Mouse (Mus musculus): ENCODE measurements around the gene Aloxe3. TPM values are rescaled to one million over a fixed set of nuclear protein-coding genes. Genes with fewer than 3 reads are reported as not detected.

Gene Aloxe3
- polyA plus RNA-seq, 1 experiment from 2014 or later = not detected

GRCm38 (mm10) chr11:69096987-69097900, 28.5 kb upstream of the Aloxe3 start:
- H3K9me3 ChIP-seq (ENCODE audit: control insufficient read depth, low read length) = no peaks in the 10 kb centered on the region
- DNase-seq (ENCODE audit: low spot score) (peak; percentile 93), ATAC-seq (replicated peaks; ENCODE audit: low FRiP score) (0 out of 2 replicates have a peak, but pooled peaks have one; percentile 1)
- H3K4me1 ChIP-seq (replicated peaks; ENCODE audit: control insufficient read depth, insufficient read depth, low read length) = peaks cover 34% of the 10 kb centered on the region
- 1% methylated on average over 29 of the region's 29 CpGs for WGBS
- no peaks in the 10 kb centered on the region for H3K27me3 ChIP-seq (ENCODE audit: control insufficient read depth, insufficient read depth, low read length)
- H3K9ac ChIP-seq (ENCODE audit: low read length) = peak overlapping the region; percentile 45
- peak overlapping the region; percentile 59 for H3K4me2 ChIP-seq (ENCODE audit: low read depth, low read length, severe bottlenecking)
- H3K36me3 ChIP-seq (ENCODE audit: control insufficient read depth, insufficient read depth, low read length) = peaks cover 2% of the 10 kb centered on the region
- H3K27ac ChIP-seq (ENCODE audit: low read depth, low read length) = peak overlapping the region; percentile 73
- H3K4me3 ChIP-seq (ENCODE audit: low read depth, low read length) = peak overlapping the region; percentile 22

GRCm38 (mm10) chr11:69098039-69098761, 27.5 kb upstream of the Aloxe3 start:
- Histone ChIP-seq H3K9me3 (ENCODE audit: control insufficient read depth, low read length) (no peaks in the 10 kb centered on the region), H3K4me3 (ENCODE audit: low read depth, low read length) (peak overlapping the region; percentile 45), H3K36me3 (ENCODE audit: control insufficient read depth, insufficient read depth, low read length) (peaks cover 2% of the 10 kb centered on the region), H3K4me2 (ENCODE audit: low read depth, low read length, severe bottlenecking) (peak overlapping the region; percentile 70), H3K27ac (ENCODE audit: low read depth, low read length) (peak overlapping the region; percentile 12; the same call in 1 of the 2 replicates), H3K4me1 (replicated peaks; ENCODE audit: control insufficient read depth, insufficient read depth, low read length) (peaks cover 34% of the 10 kb centered on the region), H3K27me3 (ENCODE audit: control insufficient read depth, insufficient read depth, low read length) (no peaks in the 10 kb centered on the region), H3K9ac (ENCODE audit: low read length) (no peak overlapping the region; the same call in 1 of the 2 replicates)
- ATAC-seq (replicated peaks; ENCODE audit: low FRiP score) (no peak), DNase-seq (ENCODE audit: low spot score) (no peak)
- WGBS = 21% methylated on average over 8 of the region's 8 CpGs

DNA sequence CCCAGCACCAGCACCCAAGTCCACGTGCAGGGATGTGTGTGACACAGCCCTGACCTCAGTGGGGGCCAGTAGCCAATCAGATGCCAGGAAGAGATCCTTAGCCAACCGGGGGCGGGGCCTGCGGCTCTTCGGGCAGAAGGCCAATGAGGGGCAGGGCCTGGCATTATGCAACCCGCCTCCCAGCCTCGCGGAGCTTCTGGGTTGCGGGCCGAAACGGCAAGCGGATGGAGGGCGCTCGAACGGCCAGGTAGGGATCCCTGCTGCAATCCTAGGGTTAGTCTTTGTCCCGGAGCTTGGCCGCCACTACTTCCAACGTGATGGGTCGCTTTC, 27.0 kb upstream of the Aloxe3 start:
- Histone ChIP-seq H3K27me3 (ENCODE audit: control insufficient read depth, insufficient read depth, low read length) (no peaks in the 10 kb centered on the region), H3K36me3 (ENCODE audit: control insufficient read depth, insufficient read depth, low read length) (peaks cover 2% of the 10 kb centered on the region), H3K4me2 (ENCODE audit: low read depth, low read length, severe bottlenecking) (peak overlapping the region; percentile 70), H3K27ac (ENCODE audit: low read depth, low read length) (peak overlapping the region; percentile 12; the same call in 1 of the 2 replicates), H3K9ac (ENCODE audit: low read length) (peak overlapping the region; percentile 53), H3K4me1 (replicated peaks; ENCODE audit: control insufficient read depth, insufficient read depth, low read length) (peaks cover 34% of the 10 kb centered on the region), H3K9me3 (ENCODE audit: control insufficient read depth, low read length) (no peaks in the 10 kb centered on the region), H3K4me3 (ENCODE audit: low read depth, low read length) (peak overlapping the region; percentile 45)
- 0% methylated on average over 19 of the region's 19 CpGs for WGBS
- DNase-seq (ENCODE audit: low spot score) = peak; percentile 96
- peak; percentile 33; the same call in 1 of the 2 replicates for ATAC-seq (replicated peaks; ENCODE audit: low FRiP score)

DNA sequence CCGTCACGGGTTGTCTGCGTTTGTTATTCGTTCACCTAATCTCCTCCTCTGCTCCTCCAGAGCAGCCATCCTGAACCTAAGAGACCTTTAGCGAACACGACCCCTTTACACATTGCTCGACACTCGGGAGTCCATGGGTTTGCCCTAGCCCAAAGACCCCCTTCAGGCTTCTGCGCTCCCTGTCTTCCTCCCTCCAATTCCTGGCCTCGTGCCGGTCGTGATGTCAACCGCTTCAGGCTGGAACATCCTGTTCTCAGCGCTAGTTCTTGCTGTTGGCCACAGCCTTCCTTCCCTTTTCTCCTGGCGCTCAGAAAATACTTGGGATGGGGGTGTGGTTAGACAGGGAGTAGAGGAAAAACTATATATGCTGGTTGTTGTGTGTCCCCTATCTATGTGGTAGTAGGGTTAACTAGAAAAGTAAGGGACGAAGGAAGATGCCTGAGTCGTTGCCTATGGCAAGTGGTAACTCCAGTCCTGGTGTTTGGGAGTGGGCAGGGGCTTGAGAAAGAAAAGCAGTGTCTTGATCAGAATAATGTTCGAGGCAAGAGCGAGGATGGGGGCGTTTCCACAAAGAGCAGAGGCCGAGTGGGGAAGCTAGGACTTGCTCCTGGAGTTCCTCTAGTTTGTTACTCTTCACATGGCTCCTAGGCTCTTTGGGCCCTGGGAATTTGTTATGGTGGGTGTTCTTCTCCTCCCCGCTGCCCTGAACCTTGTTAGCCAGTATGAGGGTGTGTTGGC, 26.4 kb upstream of the Aloxe3 start:
- H3K4me1 ChIP-seq (replicated peaks; ENCODE audit: control insufficient read depth, insufficient read depth, low read length) = peaks cover 34% of the 10 kb centered on the region
- DNase-seq (ENCODE audit: low spot score) = no peak
- no peaks in the 10 kb centered on the region for H3K27me3 ChIP-seq (ENCODE audit: control insufficient read depth, insufficient read depth, low read length)
- WGBS = 2% methylated on average over 22 of the region's 22 CpGs
- no peak for ATAC-seq (replicated peaks; ENCODE audit: low FRiP score)
- peak overlapping the region; percentile 53 for H3K9ac ChIP-seq (ENCODE audit: low read length)
- H3K4me2 ChIP-seq (ENCODE audit: low read depth, low read length, severe bottlenecking) = peak overlapping the region; percentile 70
- peaks cover 5% of the 10 kb centered on the region for H3K36me3 ChIP-seq (ENCODE audit: control insufficient read depth, insufficient read depth, low read length)
- H3K4me3 ChIP-seq (ENCODE audit: low read depth, low read length) = peak overlapping the region; percentile 45
- no peak overlapping the region for H3K27ac ChIP-seq (ENCODE audit: low read depth, low read length)
- no peaks in the 10 kb centered on the region for H3K9me3 ChIP-seq (ENCODE audit: control insufficient read depth, low read length)

DNA sequence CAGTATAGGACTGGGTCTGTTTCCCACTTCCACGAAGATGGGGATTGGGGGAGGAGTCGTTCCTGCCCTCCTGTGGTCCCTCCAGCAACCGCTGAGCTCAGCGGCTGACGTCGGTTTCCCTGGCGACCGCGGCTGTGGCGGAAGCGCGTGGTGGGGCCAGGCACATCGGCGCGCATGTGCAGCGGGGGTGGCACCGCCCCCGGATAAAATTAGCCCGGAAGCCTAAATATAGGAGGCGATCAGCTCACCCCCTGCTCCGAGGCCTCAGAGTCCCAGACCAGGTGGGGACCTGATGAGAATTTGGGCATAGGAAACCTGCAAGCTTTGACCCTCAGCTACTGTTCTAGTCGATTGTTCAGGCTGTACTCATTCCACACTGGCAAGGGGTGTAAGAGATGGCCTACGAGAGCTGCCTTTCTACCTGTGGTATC, 25.8 kb upstream of the Aloxe3 start:
- H3K27me3 ChIP-seq (ENCODE audit: control insufficient read depth, insufficient read depth, low read length) = no peaks in the 10 kb centered on the region
- H3K4me2 ChIP-seq (ENCODE audit: low read depth, low read length, severe bottlenecking) = peak overlapping the region; percentile 70
- H3K36me3 ChIP-seq (ENCODE audit: control insufficient read depth, insufficient read depth, low read length) = peaks cover 5% of the 10 kb centered on the region
- WGBS = 2% methylated on average over 23 of the region's 23 CpGs
- H3K4me3 ChIP-seq (ENCODE audit: low read depth, low read length) = peak overlapping the region; percentile 45
- H3K27ac ChIP-seq (ENCODE audit: low read depth, low read length) = no peak overlapping the region
- peak; percentile 34 for ATAC-seq (replicated peaks; ENCODE audit: low FRiP score)
- H3K4me1 ChIP-seq (replicated peaks; ENCODE audit: control insufficient read depth, insufficient read depth, low read length) = peaks cover 34% of the 10 kb centered on the region
- H3K9me3 ChIP-seq (ENCODE audit: control insufficient read depth, low read length) = no peaks in the 10 kb centered on the region
- DNase-seq (ENCODE audit: low spot score) = peak; percentile 90
- peak overlapping the region; percentile 53 for H3K9ac ChIP-seq (ENCODE audit: low read length)

GRCm38 (mm10) chr11:69100639-69101360, 24.9 kb upstream of the Aloxe3 start:
- Histone ChIP-seq H3K9ac (ENCODE audit: low read length) (peak overlapping the region; percentile 53), H3K4me2 (ENCODE audit: low read depth, low read length, severe bottlenecking) (peak overlapping the region; percentile 70; the same call in 1 of the 2 replicates), H3K4me1 (replicated peaks; ENCODE audit: control insufficient read depth, insufficient read depth, low read length) (peaks cover 30% of the 10 kb centered on the region), H3K27me3 (ENCODE audit: control insufficient read depth, insufficient read depth, low read length) (no peaks in the 10 kb centered on the region), H3K27ac (ENCODE audit: low read depth, low read length) (no peak overlapping the region), H3K36me3 (ENCODE audit: control insufficient read depth, insufficient read depth, low read length) (peaks cover 5% of the 10 kb centered on the region), H3K9me3 (ENCODE audit: control insufficient read depth, low read length) (no peaks in the 10 kb centered on the region), H3K4me3 (ENCODE audit: low read depth, low read length) (0 out of 2 replicates have a peak overlapping the region, but pooled peaks have one; percentile 45)
- DNase-seq (ENCODE audit: low spot score) = no peak
- no peak for ATAC-seq (replicated peaks; ENCODE audit: low FRiP score)
- WGBS = 92% methylated on average over 20 of the region's 20 CpGs

GRCm38 (mm10) chr11:69101604-69102402, 23.9 kb upstream of the Aloxe3 start:
- H3K4me3 ChIP-seq (ENCODE audit: low read depth, low read length) = no peak overlapping the region
- no peak for DNase-seq (ENCODE audit: low spot score)
- no peak for ATAC-seq (replicated peaks; ENCODE audit: low FRiP score)
- H3K9me3 ChIP-seq (ENCODE audit: control insufficient read depth, low read length) = no peaks in the 10 kb centered on the region
- H3K27me3 ChIP-seq (ENCODE audit: control insufficient read depth, insufficient read depth, low read length) = no peaks in the 10 kb centered on the region
- peaks cover 23% of the 10 kb centered on the region for H3K4me1 ChIP-seq (replicated peaks; ENCODE audit: control insufficient read depth, insufficient read depth, low read length)
- peaks cover 5% of the 10 kb centered on the region for H3K36me3 ChIP-seq (ENCODE audit: control insufficient read depth, insufficient read depth, low read length)
- no peak overlapping the region for H3K4me2 ChIP-seq (ENCODE audit: low read depth, low read length, severe bottlenecking)
- no peak overlapping the region for H3K27ac ChIP-seq (ENCODE audit: low read depth, low read length)
- H3K9ac ChIP-seq (ENCODE audit: low read length) = no peak overlapping the region
- WGBS = 89% methylated on average over 21 of the region's 21 CpGs
